Mouse (Mus musculus) testis, adult 2 months (tissue): ENCODE measurements around the gene Sdc1. TPM values are rescaled to one million over a fixed set of nuclear protein-coding genes. Genes with fewer than 3 reads are reported as not detected.

Experiments
- H3K27ac ChIP-seq: fragments of 200-500 bp; 2 replicates; pipeline ENCODE4 v1.5.1; 2012; ENCODE audit warnings: low read depth, low read length; ENCODE audit not compliant: control insufficient read depth, insufficient read depth
- H3K27me3 ChIP-seq: fragments of 200-500 bp; 2 replicates; pipeline ENCODE4 v1.6.1; 2012; ENCODE audit warnings: mild to moderate bottlenecking, low read length, moderate library complexity; ENCODE audit not compliant: control insufficient read depth, insufficient read depth
- H3K36me3 ChIP-seq: fragments of 200-500 bp; 2 replicates; pipeline ENCODE4 v1.6.1; 2012; ENCODE audit warnings: mild to moderate bottlenecking, low read length; ENCODE audit not compliant: control insufficient read depth, insufficient read depth
- H3K4me1 ChIP-seq: fragments of 200-500 bp; 2 replicates; pipeline ENCODE4 v1.6.1; 2012; ENCODE audit warnings: low read length; ENCODE audit not compliant: control insufficient read depth, insufficient read depth
- H3K4me3 ChIP-seq: fragments of 200-500 bp; 2 replicates; pipeline ENCODE4 v1.5.1; 2012; ENCODE audit warnings: low read depth, mild to moderate bottlenecking, low read length, moderate library complexity, mixed read lengths; ENCODE audit not compliant: control insufficient read depth
- CTCF ChIP-seq: fragments of 200-500 bp; IDR thresholded peaks from 2 replicates; pipeline ENCODE4 v1.5.1; 2012; ENCODE audit warnings: low read depth, mild to moderate bottlenecking, inconsistent platforms, low read length, moderate library complexity; ENCODE audit not compliant: control insufficient read depth, insufficient read depth, insufficient replicate concordance
- POLR2A ChIP-seq: fragments of 200-500 bp; IDR thresholded peaks from 2 replicates; pipeline ENCODE4 v1.6.1; 2012; ENCODE audit warnings: low read depth, mild to moderate bottlenecking, inconsistent platforms, low read length, moderate library complexity; ENCODE audit not compliant: control insufficient read depth
- polyA plus RNA-seq: library from polyadenylated mRNA; depleted of rRNA; stranded (reverse); fragments of >200 nt; gene quantifications from 2 replicates; pipeline ENCODE4 v1.2.3, GENCODE M21; 2012

Gene Sdc1
- polyA plus RNA-seq, 1 experiment: 3.6 TPM

DNA sequence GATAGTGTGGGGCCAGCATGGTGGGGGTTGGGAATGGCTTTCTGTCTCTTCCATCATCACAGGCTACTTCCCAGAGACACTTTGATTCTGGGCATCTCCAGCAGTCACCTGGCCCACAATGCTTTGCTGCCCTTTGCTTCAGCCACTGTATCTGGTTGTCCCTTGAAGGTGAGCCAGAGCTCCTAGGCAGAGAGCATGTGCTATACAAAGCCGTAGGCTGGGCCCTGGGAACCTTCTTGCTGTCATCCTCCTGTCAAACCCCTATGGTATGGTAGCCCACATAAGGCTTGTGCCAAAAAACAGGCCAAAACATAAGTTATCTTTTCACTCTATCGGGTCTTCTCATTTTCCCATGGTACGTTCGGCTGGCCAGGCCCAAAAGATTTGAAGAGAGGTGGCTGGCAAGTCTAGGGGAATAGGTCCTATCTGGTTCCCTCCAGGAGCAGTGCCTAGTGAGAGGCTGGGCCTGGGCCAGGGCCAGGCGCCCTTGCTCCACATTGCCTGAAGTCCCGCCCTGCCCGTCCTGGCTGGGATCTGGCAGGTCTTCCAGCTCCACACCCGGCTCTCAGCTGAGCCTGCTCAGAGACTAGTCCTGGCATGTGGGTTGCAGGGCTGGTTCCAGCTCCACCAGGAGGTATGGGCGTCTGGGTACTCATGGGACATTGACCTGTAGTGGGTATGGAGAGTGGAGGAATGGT lies 10.7 kb downstream of the Sdc1 start:
- Histone ChIP-seq H3K4me1 (no peaks in the 10 kb centered on the region; the same call in 1 of the 2 replicates), H3K27ac (no peak overlapping the region)

GRCm38 (mm10) chr12:8782565-8782964 lies 11.4 kb downstream of the Sdc1 start:
- H3K36me3 ChIP-seq: no peaks in the 10 kb centered on the region
- no peak overlapping the region for H3K27ac ChIP-seq
- no peaks in the 10 kb centered on the region for H3K27me3 ChIP-seq
- no peaks in the 10 kb centered on the region for H3K4me1 ChIP-seq
- H3K4me3 ChIP-seq: no peak overlapping the region
- TF ChIP-seq POLR2A: no peak
- TF ChIP-seq CTCF: no peak

More for the DNA sequence above, 10.7 kb downstream of the Sdc1 start:
- Histone ChIP-seq H3K27me3 (no peaks in the 10 kb centered on the region), H3K36me3 (no peaks in the 10 kb centered on the region), H3K4me3 (no peak overlapping the region)
- no peak for TF ChIP-seq POLR2A
- TF ChIP-seq CTCF: no peak

GRCm38 (mm10) chr12:8784189-8784588 lies 13.1 kb downstream of the Sdc1 start:
- Histone ChIP-seq H3K27ac (no peak overlapping the region), H3K36me3 (no peaks in the 10 kb centered on the region), H3K4me1 (peaks cover 2% of the 10 kb centered on the region; the same call in 1 of the 2 replicates), H3K27me3 (no peaks in the 10 kb centered on the region), H3K4me3 (no peak overlapping the region)
- TF ChIP-seq POLR2A: no peak
- TF ChIP-seq CTCF: no peak

DNA sequence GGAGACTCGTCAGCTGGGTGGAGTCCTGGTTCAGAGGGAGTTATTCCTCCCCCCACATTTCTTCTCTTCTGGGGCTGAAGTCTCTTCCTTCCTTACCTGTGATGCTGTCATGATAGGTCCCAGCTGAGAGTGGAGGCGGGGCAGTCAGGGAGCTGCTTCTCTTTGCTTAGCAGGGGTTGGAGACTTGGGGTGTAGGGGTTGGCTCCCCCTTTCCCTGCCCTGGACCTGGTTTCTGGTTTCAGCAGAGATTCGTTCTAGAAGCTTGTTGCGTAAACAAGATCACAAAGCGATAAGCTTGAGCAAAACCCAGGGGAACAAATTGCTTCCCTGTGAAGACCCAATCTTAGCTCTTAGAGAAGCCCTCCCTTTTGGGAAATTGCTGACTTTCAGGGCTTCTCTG lies 15.4 kb downstream of the Sdc1 start:
- no peak overlapping the region for H3K27ac ChIP-seq
- peaks cover 2% of the 10 kb centered on the region; the same call in 1 of the 2 replicates for H3K4me1 ChIP-seq
- no peak for TF ChIP-seq POLR2A
- H3K27me3 ChIP-seq: no peaks in the 10 kb centered on the region
- no peak overlapping the region for H3K4me3 ChIP-seq
- no peaks in the 10 kb centered on the region for H3K36me3 ChIP-seq

GRCm38 (mm10) chr12:8786984-8787730 lies 16.0 kb downstream of the Sdc1 start:
- H3K27ac ChIP-seq: no peak overlapping the region
- peaks cover 2% of the 10 kb centered on the region; the same call in 1 of the 2 replicates for H3K4me1 ChIP-seq
- H3K4me3 ChIP-seq: no peak overlapping the region
- no peaks in the 10 kb centered on the region for H3K27me3 ChIP-seq
- H3K36me3 ChIP-seq: no peaks in the 10 kb centered on the region
- TF ChIP-seq CTCF: no peak

DNA sequence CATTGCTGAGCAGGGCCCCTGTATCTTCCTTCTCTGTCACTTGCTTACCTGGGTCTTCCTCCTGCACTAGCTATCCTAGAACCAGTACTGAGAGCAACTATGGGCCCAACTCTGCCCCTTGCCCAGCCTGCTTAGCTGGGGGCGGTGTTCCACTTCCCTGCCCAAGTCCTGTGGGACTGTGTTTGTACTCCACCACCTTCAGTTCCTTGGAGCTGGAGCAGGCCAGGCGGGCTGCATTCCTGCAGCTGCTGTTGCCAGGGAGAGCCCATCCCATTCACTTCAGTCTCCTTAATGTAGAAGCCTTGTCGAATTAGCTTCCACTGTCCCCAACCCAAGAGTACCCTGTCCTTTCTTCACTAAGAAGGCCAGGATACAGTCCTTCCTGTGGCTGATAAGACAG lies 17.3 kb downstream of the Sdc1 start:
- no peak overlapping the region for H3K27ac ChIP-seq
- H3K4me1 ChIP-seq: peaks cover 2% of the 10 kb centered on the region; the same call in 1 of the 2 replicates
- no peak for TF ChIP-seq CTCF
- TF ChIP-seq POLR2A: no peak
- H3K36me3 ChIP-seq: no peaks in the 10 kb centered on the region
- H3K4me3 ChIP-seq: no peak overlapping the region
- H3K27me3 ChIP-seq: no peaks in the 10 kb centered on the region

DNA sequence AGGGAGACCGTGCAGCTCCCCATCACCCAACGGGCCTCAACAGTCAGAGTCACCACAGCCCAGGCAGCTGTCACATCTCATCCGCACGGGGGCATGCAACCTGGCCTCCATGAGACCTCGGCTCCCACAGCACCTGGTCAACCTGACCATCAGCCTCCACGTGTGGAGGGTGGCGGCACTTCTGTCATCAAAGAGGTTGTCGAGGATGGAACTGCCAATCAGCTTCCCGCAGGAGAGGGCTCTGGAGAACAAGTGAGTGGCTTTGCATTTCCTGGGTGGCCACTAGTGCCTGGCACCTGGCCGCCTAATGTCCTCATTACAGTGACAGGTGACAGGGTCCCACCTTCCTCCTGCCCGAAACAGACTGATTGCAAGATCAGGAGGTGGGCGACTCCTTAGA lies 19.5 kb downstream of the Sdc1 start:
- Histone ChIP-seq H3K27me3 (no peaks in the 10 kb centered on the region), H3K27ac (no peak overlapping the region), H3K36me3 (no peaks in the 10 kb centered on the region), H3K4me1 (peaks cover 2% of the 10 kb centered on the region; the same call in 1 of the 2 replicates), H3K4me3 (no peak overlapping the region)
- TF ChIP-seq CTCF: no peak
- TF ChIP-seq POLR2A: no peak
